Mouse (Mus musculus): ENCODE data around the gene Klk1b5.

Gene Klk1b5

GRCm38 (mm10) chr7:44253023-44253616, 37.4 kb downstream of the Klk1b5 start:
- DNase-seq (ENCODE audit: low spot score in 2 of 2), result no peak

GRCm38 (mm10) chr7:44254930-44255329, 39.2 kb downstream of the Klk1b5 start:
- no peak for DNase-seq (ENCODE audit: low spot score in 2 of 2)

- DNase-seq (ENCODE audit: low spot score in 2 of 2), result no peak
Measured at GRCm38 (mm10) chr7:44257278-44257677, 41.5 kb downstream of the Klk1b5 start, which contains the start of gene Acp4. Gene Acp4, minus strand, starts transcription at chr7:44257378.

GRCm38 (mm10) chr7:44260410-44260809, 44.7 kb downstream of the Klk1b5 start:
- no peak for DNase-seq (ENCODE audit: low spot score in 2 of 2)

- DNase-seq (ENCODE audit: low spot score in 2 of 2), result no peak
Measured at GRCm38 (mm10) chr7:44261147-44261546, 45.4 kb downstream of the Klk1b5 start, which contains the start of gene Gm15517. Gene Gm15517, plus strand, starts transcription at chr7:44261447.

GRCm38 (mm10) chr7:44262791-44263643, 47.3 kb downstream of the Klk1b5 start:
- peak; percentile 93 for DNase-seq (ENCODE audit: low spot score in 2 of 2)

GRCm38 (mm10) chr7:44268117-44268516, 52.4 kb downstream of the Klk1b5 start:
- DNase-seq (ENCODE audit: low spot score in 2 of 2), result no peak

- DNase-seq (ENCODE audit: low spot score in 2 of 2), result no peak
Measured at GRCm38 (mm10) chr7:44269397-44269796, 53.7 kb downstream of the Klk1b5 start.
